ENCODE assay signal across 8 mouse cellular contexts in genomic region chr7:45707375-45707967, GRCm38 (mm10). TPM values are rescaled to one million over a fixed set of nuclear protein-coding genes. Genes with fewer than 3 reads are reported as not detected.
A peak's percentile ranks its signal among the peaks of the same experiment; 100 is the strongest.
DNase-seq lines count a peak whose midpoint lies in the region; ATAC-seq and TF ChIP-seq lines count a peak whose summit lies in the region.

No protein-coding gene starts in this region.

- TF ChIP-seq POLR2A in cerebellum, adult 2 months (IDR thresholded peaks at IDR 0.05; ENCODE audit: borderline replicate concordance, insufficient read depth, low read length), result peak; percentile 73; the same call in 1 of the 2 replicates

- H3K4me3 ChIP-seq in cerebellum, adult 2 months (replicated peaks; ENCODE audit: insufficient read depth, low read depth, low read length), result peak overlapping the region; percentile 96
- peak overlapping the region; percentile 54; the same call in 1 of the 2 replicates for H3K4me3 ChIP-seq in hindbrain, embryonic 11.5 days (ENCODE audit: low read depth, low read length)

- no peak for ATAC-seq in hindbrain, embryonic 11.5 days (ENCODE audit: low FRiP score)

- DNase-seq in ES-CJ7 (ENCODE audit: low read depth, low spot score), result peak; percentile 95
- peak; percentile 95 to 96 for DNase-seq in cerebellum, adult 2 months
- peak; percentile 90 for DNase-seq in forelimb bud, embryonic 11.5 days (ENCODE audit: low read depth, low spot score)
- DNase-seq in hindbrain, embryonic 11.5 days (ENCODE audit: low spot score), result peak; percentile 89
- peak; percentile 95 to 96 for DNase-seq in layer of hippocampus, postnatal 14 days (ENCODE audit: low spot score in 2 of 2)
- peak; percentile 99 for DNase-seq in lung, postnatal 10 days
- DNase-seq in ovary, postnatal 14 days (ENCODE audit: low spot score), result peak; percentile 97
- peak; percentile 81 to 86 for DNase-seq in thymus, postnatal 10 days (ENCODE audit: low spot score in 2 of 2)

- under 1% methylated on average over 27 of the region's 27 CpGs for WGBS in cerebellum, adult 2 months
- under 1% methylated on average over 27 of the region's 27 CpGs for WGBS in hindbrain, embryonic 11.5 days

- H3K36me3 ChIP-seq in hindbrain, embryonic 11.5 days (ENCODE audit: control insufficient read depth, insufficient read depth, low read length), result peaks cover 8% of the 10 kb centered on the region

- H3K27ac ChIP-seq in cerebellum, adult 2 months (ENCODE audit: insufficient read depth, low read length), result peak overlapping the region; percentile 93
- no peak overlapping the region for H3K27ac ChIP-seq in hindbrain, embryonic 11.5 days (ENCODE audit: low read depth, low read length)

- peaks cover 38% of the 10 kb centered on the region for H3K4me1 ChIP-seq in cerebellum, adult 2 months (ENCODE audit: control insufficient read depth, insufficient read depth, low read length)
- H3K4me1 ChIP-seq in hindbrain, embryonic 11.5 days (replicated peaks; ENCODE audit: control insufficient read depth, insufficient read depth, low read length), result peaks cover 41% of the 10 kb centered on the region

- no peaks in the 10 kb centered on the region for H3K9me3 ChIP-seq in hindbrain, embryonic 11.5 days (ENCODE audit: control insufficient read depth, low read length)

- TF ChIP-seq CTCF in cerebellum, adult 2 months (IDR thresholded peaks at IDR 0.05; ENCODE audit: borderline replicate concordance, insufficient read depth, low read depth, low read length), result no peak

- no peak overlapping the region for H3K9ac ChIP-seq in hindbrain, embryonic 11.5 days (ENCODE audit: low read depth, low read length)

- peak overlapping the region; percentile 95 for H3K4me2 ChIP-seq in hindbrain, embryonic 11.5 days (replicated peaks; ENCODE audit: low read depth, low read length)

- H3K27me3 ChIP-seq in cerebellum, adult 2 months (ENCODE audit: control insufficient read depth, insufficient read depth, low read length), result no peaks in the 10 kb centered on the region
- H3K27me3 ChIP-seq in hindbrain, embryonic 11.5 days (ENCODE audit: control insufficient read depth, insufficient read depth, low read length), result no peaks in the 10 kb centered on the region

RNA-seq across cellular contexts. Expression of gene Dbp, which starts 2.6 kb away (rescaled TPM):
- 222 and 239 TPM in 2 replicates for polyA plus RNA-seq in cerebellum, adult 2 months (2012; rRNA removed)
- polyA plus RNA-seq in hindbrain, embryonic 11.5 days (2014; fragmentation: Nextera tagmentation; extraction: Ambion mirVana), result 2.2 and 2.8 TPM in 2 replicates
- 10 to 100 TPM; 49.7 to 59.1 TPM for total RNA-seq in layer of hippocampus, postnatal 14 days (2021)

RNA-seq across cellular contexts. Expression of gene Rpl18, which starts 7.8 kb away (rescaled TPM):
- polyA plus RNA-seq in cerebellum, adult 2 months (2012; rRNA removed), result 350 and 359 TPM in 2 replicates
- polyA plus RNA-seq in hindbrain, embryonic 11.5 days (2014; fragmentation: Nextera tagmentation; extraction: Ambion mirVana), result 904 and 927 TPM in 2 replicates
- total RNA-seq in layer of hippocampus, postnatal 14 days (2021), result 100 to 1,000 TPM; 423 to 452 TPM

RNA-seq across cellular contexts. Expression of gene Car11, which starts 7.8 kb away (rescaled TPM):
- 164 and 166 TPM in 2 replicates for polyA plus RNA-seq in cerebellum, adult 2 months (2012; rRNA removed)
- polyA plus RNA-seq in hindbrain, embryonic 11.5 days (2014; fragmentation: Nextera tagmentation; extraction: Ambion mirVana), result 8.8 and 9.9 TPM in 2 replicates
- total RNA-seq in layer of hippocampus, postnatal 14 days (2021), result 100 to 1,000 TPM; 110 to 123 TPM

RNA-seq across cellular contexts. Expression of gene Sphk2, which starts 10.3 kb away (rescaled TPM):
- polyA plus RNA-seq in cerebellum, adult 2 months (2012; rRNA removed), result 27.7 and 29.3 TPM in 2 replicates
- polyA plus RNA-seq in hindbrain, embryonic 11.5 days (2014; fragmentation: Nextera tagmentation; extraction: Ambion mirVana), result 13.6 and 17.6 TPM in 2 replicates
- total RNA-seq in layer of hippocampus, postnatal 14 days (2021), result 10 to 100 TPM; 30.5 to 31.4 TPM

RNA-seq across cellular contexts. Expression of gene Sec1, which starts 13.3 kb away (rescaled TPM):
- 0.29 and 0.64 TPM in 2 replicates for polyA plus RNA-seq in cerebellum, adult 2 months (2012; rRNA removed)
- 0.29 and 0.75 TPM in 2 replicates for polyA plus RNA-seq in hindbrain, embryonic 11.5 days (2014; fragmentation: Nextera tagmentation; extraction: Ambion mirVana)
- total RNA-seq in layer of hippocampus, postnatal 14 days (2021), result under 1 TPM; 0.24 to 0.41 TPM

Comparison
In these comparisons a context has a peak if more than half of its experiments do, and no peak if none do; other contexts are left out.
1. RNA of gene Dbp, which starts 2.6 kb away (polyA plus RNA-seq): 222 to 239 TPM in cerebellum, adult 2 months; 2.2 to 2.8 TPM in hindbrain, embryonic 11.5 days; every median in the first group is over 10 times any median in the second.
2. RNA of gene Car11, which starts 7.8 kb away (polyA plus RNA-seq): 164 to 166 TPM in cerebellum, adult 2 months; 8.8 to 9.9 TPM in hindbrain, embryonic 11.5 days; every median in the first group is over 10 times any median in the second.
3. Peak in every context shown above with its lines, with median percentiles within 50 percentile points of each other: DNase-seq.